Mouse (Mus musculus): ENCODE measurements around the gene Mllt3. TPM values are rescaled to one million over a fixed set of nuclear protein-coding genes. Genes with fewer than 3 reads are reported as not detected.

Mllt3 gene
- total and polyA plus RNA-seq, 2 experiments from 2014 or later, result 22.7 to 62.9 TPM

DNA sequence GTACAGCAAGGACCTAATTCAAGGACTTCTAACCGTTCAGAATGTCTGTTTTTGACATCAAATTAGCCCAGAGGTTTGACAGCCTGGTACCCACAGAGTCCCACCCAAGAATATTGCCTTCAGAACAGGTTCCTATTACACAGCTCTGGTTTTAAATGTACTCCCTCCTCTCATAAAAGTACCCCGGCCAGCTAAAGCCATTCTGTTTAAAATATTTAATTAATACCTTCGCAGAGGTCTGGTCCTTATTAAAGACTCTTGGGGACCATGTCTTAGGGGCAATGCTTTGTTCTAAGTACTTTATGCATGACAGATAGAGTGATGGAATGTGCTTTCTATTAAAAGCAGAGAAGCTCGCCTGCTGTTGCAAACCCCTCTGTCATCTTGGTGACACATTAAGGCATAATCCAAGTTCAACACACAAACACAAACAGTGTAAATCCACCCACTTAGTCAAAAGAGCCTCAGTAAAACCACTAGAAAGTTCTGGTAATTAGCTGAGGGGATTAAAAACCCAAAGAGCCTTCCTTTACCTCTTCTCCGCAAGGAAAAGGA, 302.0 kb downstream of the Mllt3 start:
- Histone ChIP-seq H3K4me2 (ENCODE audit: low read depth, low read length) (no peak overlapping the region), H3K36me3 (ENCODE audit: insufficient read depth, low read length) (no peaks in the 10 kb centered on the region), H3K9me3 (ENCODE audit: low read length) (no peaks in the 10 kb centered on the region), H3K9ac (replicated peaks; ENCODE audit: low read length) (no peak overlapping the region), H3K4me1 (ENCODE audit: insufficient read depth, low read length) (no peaks in the 10 kb centered on the region), H3K27me3 (ENCODE audit: insufficient read depth, low read length) (no peaks in the 10 kb centered on the region), H3K4me3 (ENCODE audit: low read length) (no peak overlapping the region), H3K27ac (no peak overlapping the region)
- DNase-seq (ENCODE audit: low spot score) (no peak), ATAC-seq (no peak)
- WGBS, result 47% methylated on average over 5 of the region's 5 CpGs
- TF ChIP-seq CTCF (IDR thresholded peaks at IDR 0.05; ENCODE audit: low read depth), result no peak

DNA sequence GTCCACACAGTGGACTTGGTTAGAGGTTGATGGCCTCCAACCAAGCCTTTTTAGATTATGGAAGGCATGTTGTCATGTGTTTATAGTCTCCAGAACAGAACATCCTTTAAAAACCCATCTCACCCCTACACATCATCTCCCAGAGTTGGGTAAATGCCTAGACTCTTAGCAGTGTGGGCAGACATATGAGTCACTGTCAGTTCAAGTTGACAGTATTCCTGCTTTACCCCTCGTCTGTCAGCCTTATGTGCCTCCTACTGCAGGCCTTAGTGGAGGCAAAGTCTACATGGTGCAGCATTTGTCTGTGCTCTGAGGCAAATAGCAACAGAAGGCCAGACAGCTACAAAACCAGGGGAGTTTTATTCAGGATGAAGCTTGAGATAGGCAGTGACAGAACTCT, 304.6 kb downstream of the Mllt3 start:
- Histone ChIP-seq H3K4me3 (ENCODE audit: low read length) (no peak overlapping the region), H3K27ac (no peak overlapping the region), H3K4me2 (ENCODE audit: low read depth, low read length) (no peak overlapping the region), H3K9me3 (ENCODE audit: low read length) (no peaks in the 10 kb centered on the region), H3K36me3 (ENCODE audit: insufficient read depth, low read length) (no peaks in the 10 kb centered on the region), H3K9ac (replicated peaks; ENCODE audit: low read length) (no peak overlapping the region), H3K4me1 (ENCODE audit: insufficient read depth, low read length) (no peaks in the 10 kb centered on the region), H3K27me3 (ENCODE audit: insufficient read depth, low read length) (no peaks in the 10 kb centered on the region)
- ATAC-seq (no peak), DNase-seq (ENCODE audit: low spot score) (no peak)
- WGBS, result 84% methylated on average over 1 of the region's 1 CpGs
- TF ChIP-seq CTCF (IDR thresholded peaks at IDR 0.05; ENCODE audit: low read depth), result no peak

DNA sequence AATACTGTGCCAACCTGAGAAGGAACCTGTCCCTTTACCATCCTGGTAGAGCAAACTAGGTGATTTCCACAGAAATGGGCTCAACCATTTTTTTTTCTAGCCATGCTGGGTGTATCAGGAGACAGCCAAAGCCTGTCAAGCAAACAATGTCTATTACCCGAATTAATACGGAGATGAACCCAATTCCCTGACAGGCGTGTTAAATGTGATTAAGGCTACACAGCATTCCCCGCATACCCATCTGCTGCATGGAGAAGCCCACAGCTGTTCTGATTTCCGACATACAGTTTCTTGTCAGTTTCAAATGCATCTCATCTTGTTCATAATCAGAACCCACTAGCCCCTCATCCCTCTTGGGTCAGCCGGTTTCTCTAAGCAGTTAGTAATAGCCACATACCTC, 309.7 kb downstream of the Mllt3 start:
- Histone ChIP-seq H3K4me2 (ENCODE audit: low read depth, low read length) (no peak overlapping the region), H3K27me3 (ENCODE audit: insufficient read depth, low read length) (no peaks in the 10 kb centered on the region), H3K27ac (no peak overlapping the region), H3K4me1 (ENCODE audit: insufficient read depth, low read length) (no peaks in the 10 kb centered on the region), H3K36me3 (ENCODE audit: insufficient read depth, low read length) (no peaks in the 10 kb centered on the region), H3K4me3 (ENCODE audit: low read length) (no peak overlapping the region), H3K9ac (replicated peaks; ENCODE audit: low read length) (no peak overlapping the region), H3K9me3 (ENCODE audit: low read length) (no peaks in the 10 kb centered on the region)
- peak; percentile 51; the same call in 1 of the 2 replicates for ATAC-seq
- DNase-seq (ENCODE audit: low spot score), result peak; percentile 67
- TF ChIP-seq CTCF (IDR thresholded peaks at IDR 0.05; ENCODE audit: low read depth), result no peak
- 41% methylated on average over 6 of the region's 6 CpGs for WGBS

Other genes starting within 250 kb of the Mllt3 start
- 32.5 and 34.1 TPM in 2 replicates for gene Focad, start 61.3 kb upstream of the Mllt3 start, total RNA-seq (2014; rRNA removed)
- gene Focad, start 61.3 kb upstream of the Mllt3 start, polyA plus RNA-seq (2015; fragmentation: Nextera tagmentation; extraction: Ambion mirVana), result 9.2 and 9.6 TPM in 2 replicates